Mouse (Mus musculus) heart, embryonic 11.5 days (tissue): ENCODE data around the gene Slc25a13. TPM values are rescaled to one million over a fixed set of nuclear protein-coding genes. Genes with fewer than 3 reads are reported as not detected.
"Not testable (repeated sequence)": the region's sequence is repeated elsewhere in the genome, so short reads cannot be mapped to it uniquely, and the experiment has no call there.

Experiments used
- ATAC-seq: fragments of 200-750 bp; cut with Nextera tagmentation; replicated peaks from 2 replicates; pipeline ENCODE4 v1.8.0; 2017; ENCODE audit warnings: moderate library complexity; ENCODE audit not compliant: insufficient number of reproducible peaks, low FRiP score, low TSS enrichment
- H3K27ac ChIP-seq: fragments of 300-500 bp; sonication (generic); 2 replicates; pipeline ENCODE4 v1.5.1; 2014; ENCODE audit warnings: mild to moderate bottlenecking, low read depth, low read length
- H3K27me3 ChIP-seq: fragments of 300-500 bp; sonication (generic); 2 replicates; pipeline ENCODE4 v1.6.1; 2014; ENCODE audit warnings: mild to moderate bottlenecking, low read length, mixed read lengths; ENCODE audit not compliant: control insufficient read depth, insufficient read depth
- H3K36me3 ChIP-seq: fragments of 300-500 bp; sonication (generic); 2 replicates; pipeline ENCODE4 v1.6.1; 2014; ENCODE audit warnings: mild to moderate bottlenecking, low read length, moderate library complexity, mixed read lengths; ENCODE audit not compliant: control insufficient read depth, insufficient read depth
- H3K4me1 ChIP-seq: fragments of 300-500 bp; sonication (generic); 2 replicates; pipeline ENCODE4 v1.6.1; 2014; ENCODE audit warnings: low read length; ENCODE audit not compliant: control insufficient read depth, insufficient read depth
- H3K4me2 ChIP-seq: fragments of 300-500 bp; sonication (generic); 2 replicates; pipeline ENCODE4 v1.6.1; 2014; ENCODE audit warnings: mild to moderate bottlenecking, moderate library complexity
- H3K4me3 ChIP-seq: fragments of 300-500 bp; sonication (generic); 2 replicates; pipeline ENCODE4 v1.5.1; 2014; ENCODE audit warnings: low read depth, low read length
- H3K9ac ChIP-seq: fragments of 300-500 bp; sonication (generic); 2 replicates; pipeline ENCODE4 v1.6.1; 2014; ENCODE audit warnings: mild to moderate bottlenecking, low read depth, low read length, moderate library complexity
- H3K9me3 ChIP-seq: fragments of 300-500 bp; sonication (generic); replicated peaks from 2 replicates; pipeline ENCODE4 v1.6.1; 2016; ENCODE audit warnings: low read length; ENCODE audit not compliant: control insufficient read depth
- WGBS: fragments of 180-500 bp; shearing (Covaris S2); extraction: QIAGEN DNeasy Blood & Tissue Kit; methylation state at CpG from one replicate; pipeline ENCODE4 v1.1.7; 2014; ENCODE audit not compliant: insufficient replicate concordance; 5-methylcytosine and 5-hydroxymethylcytosine counted together
- polyA plus RNA-seq: library from polyadenylated mRNA; unstranded; fragments of >200 nt; fragmentation: Nextera tagmentation; extraction: Ambion mirVana; gene quantifications from 2 replicates; pipeline ENCODE4 v1.2.1, GENCODE M21; 2014

Slc25a13 gene
- polyA plus RNA-seq, 1 experiment from 2014 or later = 59.4 TPM

- ATAC-seq, H3K9me3 ChIP-seq, H3K27ac ChIP-seq, H3K4me3 ChIP-seq, H3K27me3 ChIP-seq, H3K36me3 ChIP-seq, H3K4me2 ChIP-seq, H3K4me1 ChIP-seq, H3K9ac ChIP-seq: not testable (repeated sequence)
- 93% methylated on average over 3 of the region's 3 CpGs for WGBS
Observed at GRCm38 (mm10) chr6:6198056-6198455, 18.9 kb downstream of the Slc25a13 start.

GRCm38 (mm10) chr6:6197339-6197738 lies 19.6 kb downstream of the Slc25a13 start:
- no peak overlapping the region for H3K9ac ChIP-seq
- no peak overlapping the region for H3K4me3 ChIP-seq
- H3K4me2 ChIP-seq = no peak overlapping the region
- 75% methylated on average over 6 of the region's 6 CpGs for WGBS
- H3K27ac ChIP-seq = no peak overlapping the region
- no peaks in the 10 kb centered on the region for H3K27me3 ChIP-seq
- ATAC-seq = no peak
- 0 out of 2 replicates have a peak, but pooled peaks cover 3% of the 10 kb centered on the region for H3K36me3 ChIP-seq
- H3K4me1 ChIP-seq = peaks cover 4% of the 10 kb centered on the region; the same call in 1 of the 2 replicates
- no peaks in the 10 kb centered on the region for H3K9me3 ChIP-seq

DNA sequence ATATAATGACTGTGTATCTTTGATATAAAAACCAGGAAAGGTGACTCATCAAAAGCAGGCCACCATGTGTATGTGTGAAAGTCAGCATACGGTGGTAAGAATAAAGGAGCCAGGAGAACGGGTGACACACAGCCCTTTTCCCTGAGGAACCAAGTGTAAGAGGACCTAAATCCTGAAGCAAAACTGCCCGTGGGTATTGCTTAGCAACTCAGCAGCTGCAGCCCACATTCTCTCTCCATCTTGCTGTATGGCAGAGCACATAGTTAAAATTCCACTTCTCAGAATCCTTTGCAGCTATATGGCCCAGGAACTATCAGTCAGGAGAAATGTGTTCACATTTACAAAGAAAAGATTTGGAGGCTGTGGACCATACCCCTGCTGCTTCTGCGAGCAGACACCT lies 20.4 kb downstream of the Slc25a13 start:
- Histone ChIP-seq H3K4me1 (peaks cover 4% of the 10 kb centered on the region; the same call in 1 of the 2 replicates), H3K27me3 (no peaks in the 10 kb centered on the region), H3K36me3 (0 out of 2 replicates have a peak, but pooled peaks cover 3% of the 10 kb centered on the region), H3K9ac (no peak overlapping the region), H3K4me2 (no peak overlapping the region), H3K4me3 (no peak overlapping the region), H3K9me3 (no peaks in the 10 kb centered on the region), H3K27ac (no peak overlapping the region)
- 78% methylated on average over 4 of the region's 4 CpGs for WGBS
- ATAC-seq = no peak

DNA sequence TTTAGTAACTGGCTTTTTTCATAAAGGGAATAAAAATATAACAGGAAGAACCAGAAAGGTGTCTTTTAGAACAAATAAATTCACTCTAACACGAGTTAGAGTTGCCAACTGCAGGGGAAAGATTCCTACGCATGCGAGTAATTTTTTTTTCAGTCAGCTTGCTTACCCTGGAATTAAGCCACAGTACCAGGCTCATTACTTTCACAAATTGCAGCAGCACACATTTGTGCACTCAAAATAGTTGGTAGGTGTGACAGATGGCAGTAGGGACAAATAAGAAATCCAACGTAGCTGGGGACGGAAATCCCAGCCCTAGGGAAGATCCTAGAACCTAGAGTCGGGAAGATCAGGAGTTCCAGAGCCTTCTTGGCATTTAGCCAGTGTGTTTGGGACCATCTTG lies 22.1 kb downstream of the Slc25a13 start:
- Histone ChIP-seq H3K9ac (no peak overlapping the region), H3K9me3 (no peaks in the 10 kb centered on the region), H3K27ac (no peak overlapping the region), H3K4me3 (no peak overlapping the region), H3K27me3 (no peaks in the 10 kb centered on the region), H3K4me2 (no peak overlapping the region), H3K4me1 (peaks cover 4% of the 10 kb centered on the region; the same call in 1 of the 2 replicates), H3K36me3 (no peaks in the 10 kb centered on the region)
- 88% methylated on average over 6 of the region's 6 CpGs for WGBS
- ATAC-seq = no peak

- no peak overlapping the region for H3K9ac ChIP-seq
- H3K4me1 ChIP-seq = peaks cover 4% of the 10 kb centered on the region; the same call in 1 of the 2 replicates
- no peak overlapping the region for H3K27ac ChIP-seq
- 74% methylated on average over 13 of the region's 13 CpGs for WGBS
- no peak overlapping the region for H3K4me2 ChIP-seq
- no peaks in the 10 kb centered on the region for H3K9me3 ChIP-seq
- ATAC-seq = no peak
- H3K36me3 ChIP-seq = no peaks in the 10 kb centered on the region
- H3K4me3 ChIP-seq = no peak overlapping the region
- H3K27me3 ChIP-seq = no peaks in the 10 kb centered on the region
Observed at GRCm38 (mm10) chr6:6193906-6194305, 23.1 kb downstream of the Slc25a13 start.

GRCm38 (mm10) chr6:6192413-6192812 lies 24.6 kb downstream of the Slc25a13 start:
- H3K4me2 ChIP-seq = no peak overlapping the region
- 72% methylated on average over 7 of the region's 7 CpGs for WGBS
- no peak overlapping the region for H3K27ac ChIP-seq
- H3K27me3 ChIP-seq = no peaks in the 10 kb centered on the region
- no peaks in the 10 kb centered on the region for H3K9me3 ChIP-seq
- no peaks in the 10 kb centered on the region for H3K36me3 ChIP-seq
- ATAC-seq = no peak
- H3K4me3 ChIP-seq = no peak overlapping the region
- no peak overlapping the region for H3K9ac ChIP-seq
- H3K4me1 ChIP-seq = peaks cover under 1% of the 10 kb centered on the region; the same call in 1 of the 2 replicates

DNA sequence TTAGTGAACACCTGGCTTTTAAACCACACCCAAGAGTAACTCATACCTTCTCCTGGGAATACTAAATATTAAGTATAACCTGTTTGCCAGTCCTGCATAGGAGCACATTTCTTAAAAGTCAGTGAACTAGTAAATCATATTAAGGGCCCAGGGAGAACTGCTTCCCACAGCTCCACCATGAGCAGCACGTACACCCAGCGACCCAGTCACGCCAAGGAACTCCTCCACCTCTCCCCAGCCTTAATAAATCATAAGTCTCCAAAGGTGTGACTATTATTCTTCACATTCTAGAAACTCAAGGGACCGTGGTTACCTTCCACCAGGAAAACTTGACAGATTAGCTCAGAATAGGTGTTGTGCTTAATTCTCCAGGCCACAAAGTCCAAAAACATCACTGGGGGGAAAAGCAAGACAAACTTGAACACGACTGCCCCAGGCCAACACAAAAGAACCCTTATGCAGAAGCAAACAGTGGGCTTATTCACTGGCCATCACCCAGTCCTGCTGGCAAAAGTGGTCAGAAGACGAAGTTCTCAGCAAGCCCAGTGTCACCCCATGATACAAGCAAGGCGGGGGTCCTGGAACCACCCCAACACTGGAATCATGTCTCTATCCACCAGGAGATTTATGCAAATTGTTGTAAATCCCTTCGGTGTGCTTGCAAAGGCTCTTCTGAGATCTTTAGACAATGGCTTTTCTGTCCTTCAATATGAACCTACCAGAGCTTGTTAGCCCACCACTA lies 25.2 kb downstream of the Slc25a13 start:
- H3K9me3 ChIP-seq = no peaks in the 10 kb centered on the region
- no peak overlapping the region for H3K4me3 ChIP-seq
- H3K4me2 ChIP-seq = no peak overlapping the region
- 87% methylated on average over 8 of the region's 8 CpGs for WGBS
- H3K9ac ChIP-seq = no peak overlapping the region
- no peak overlapping the region for H3K27ac ChIP-seq
- no peaks in the 10 kb centered on the region for H3K36me3 ChIP-seq
- H3K4me1 ChIP-seq = no peaks in the 10 kb centered on the region; the same call in 1 of the 2 replicates
- no peaks in the 10 kb centered on the region for H3K27me3 ChIP-seq
- no peak for ATAC-seq

GRCm38 (mm10) chr6:6188970-6189369 lies 28.0 kb downstream of the Slc25a13 start:
- no peaks in the 10 kb centered on the region for H3K27me3 ChIP-seq
- no peaks in the 10 kb centered on the region for H3K9me3 ChIP-seq
- no peak overlapping the region for H3K4me3 ChIP-seq
- WGBS = 77% methylated on average over 6 of the region's 6 CpGs
- H3K9ac ChIP-seq = no peak overlapping the region
- ATAC-seq = no peak
- no peak overlapping the region for H3K4me2 ChIP-seq
- H3K36me3 ChIP-seq = no peaks in the 10 kb centered on the region
- H3K4me1 ChIP-seq = peaks cover 6% of the 10 kb centered on the region
- no peak overlapping the region for H3K27ac ChIP-seq

DNA sequence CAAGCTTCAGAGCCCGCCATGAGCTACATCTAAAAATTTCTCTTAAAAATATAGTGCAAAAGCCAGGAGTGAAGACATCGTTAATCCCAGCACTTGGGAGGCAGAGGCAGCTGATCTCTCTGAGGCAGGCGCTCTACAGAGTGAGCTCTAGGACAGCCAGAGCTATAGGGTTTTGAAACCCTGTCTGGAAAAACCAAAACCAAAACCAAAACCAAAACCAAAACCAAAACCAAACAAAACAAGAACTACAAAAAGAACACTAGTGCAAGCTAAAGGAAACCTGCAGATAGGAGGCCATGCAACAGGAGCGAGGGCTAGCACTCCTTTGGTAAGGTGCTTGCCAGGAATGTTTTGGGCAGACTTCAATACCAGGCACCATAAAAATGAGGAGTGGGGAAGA lies 30.5 kb downstream of the Slc25a13 start:
- no peak overlapping the region for H3K4me2 ChIP-seq
- no peak overlapping the region for H3K27ac ChIP-seq
- no peak overlapping the region for H3K9ac ChIP-seq
- no peaks in the 10 kb centered on the region for H3K9me3 ChIP-seq
- ATAC-seq = no peak
- 64% methylated on average over 4 of the region's 4 CpGs for WGBS
- no peaks in the 10 kb centered on the region; the same call in 1 of the 2 replicates for H3K36me3 ChIP-seq
- H3K4me3 ChIP-seq = no peak overlapping the region
- peaks cover 13% of the 10 kb centered on the region for H3K4me1 ChIP-seq
- no peaks in the 10 kb centered on the region for H3K27me3 ChIP-seq
